Mouse (Mus musculus) kidney, embryonic 16.5 days (tissue): Measurements from ENCODE around the gene Dennd4b. TPM values are rescaled to one million over a fixed set of nuclear protein-coding genes. Genes with fewer than 3 reads are reported as not detected.
"Not testable (repeated sequence)": the region's sequence is repeated elsewhere in the genome, so short reads cannot be mapped to it uniquely, and the experiment has no call there.

Experiments used
- ATAC-seq: fragments of 200-750 bp; cut with Nextera tagmentation; 2 replicates; pipeline ENCODE4 v1.8.0; 2017; ENCODE audit warnings: moderate TSS enrichment; ENCODE audit not compliant: low FRiP score, low TSS enrichment
- H3K27ac ChIP-seq: fragments of 300-500 bp; sonication (generic); 2 replicates; pipeline ENCODE4 v1.5.1; 2014; ENCODE audit warnings: low read length
- H3K27me3 ChIP-seq: fragments of 300-500 bp; sonication (generic); 2 replicates; pipeline ENCODE4 v1.6.1; 2014; ENCODE audit warnings: low read length, control low read depth, mixed read lengths; ENCODE audit not compliant: insufficient read depth
- H3K36me3 ChIP-seq: fragments of 300-500 bp; sonication (generic); 2 replicates; pipeline ENCODE4 v1.6.1; 2014; ENCODE audit warnings: low read length, control low read depth, mixed read lengths; ENCODE audit not compliant: insufficient read depth
- H3K4me1 ChIP-seq: fragments of 300-500 bp; sonication (generic); 2 replicates; pipeline ENCODE4 v1.6.1; 2014; ENCODE audit warnings: low read length, control low read depth, mixed read lengths; ENCODE audit not compliant: insufficient read depth
- H3K4me2 ChIP-seq: fragments of 300-500 bp; sonication (generic); replicated peaks from 2 replicates; pipeline ENCODE4 v1.6.1; 2014; ENCODE audit warnings: low read depth, low read length
- H3K4me3 ChIP-seq: fragments of 300-500 bp; sonication (generic); 2 replicates; pipeline ENCODE4 v1.5.1; 2014; ENCODE audit warnings: mild to moderate bottlenecking, low read length
- H3K9ac ChIP-seq: fragments of 300-500 bp; sonication (generic); replicated peaks from 2 replicates; pipeline ENCODE4 v1.6.1; 2014; ENCODE audit warnings: low read length
- H3K9me3 ChIP-seq: fragments of 300-500 bp; sonication (generic); 2 replicates; pipeline ENCODE4 v1.6.1; 2016; ENCODE audit warnings: low read length, control low read depth
- WGBS: fragments of 180-500 bp; shearing (Covaris S2); extraction: QIAGEN DNeasy Blood & Tissue Kit; methylation state at CpG from one replicate; pipeline ENCODE4 v1.1.7; 2014; 5-methylcytosine and 5-hydroxymethylcytosine counted together
- polyA plus RNA-seq: library from polyadenylated mRNA; unstranded; fragments of >200 nt; fragmentation: Nextera tagmentation; extraction: Ambion mirVana; gene quantifications from 2 replicates; pipeline ENCODE4 v1.2.1, GENCODE M21; 2015

The Dennd4b gene
- polyA plus RNA-seq, 1 experiment from 2014 or later, result 4.7 TPM

GRCm38 (mm10) chr3:90275286-90275685 is 10.3 kb downstream of the Dennd4b start:
- H3K9ac ChIP-seq, result no peak overlapping the region
- WGBS, result 88% methylated on average over 11 of the region's 11 CpGs

DNA sequence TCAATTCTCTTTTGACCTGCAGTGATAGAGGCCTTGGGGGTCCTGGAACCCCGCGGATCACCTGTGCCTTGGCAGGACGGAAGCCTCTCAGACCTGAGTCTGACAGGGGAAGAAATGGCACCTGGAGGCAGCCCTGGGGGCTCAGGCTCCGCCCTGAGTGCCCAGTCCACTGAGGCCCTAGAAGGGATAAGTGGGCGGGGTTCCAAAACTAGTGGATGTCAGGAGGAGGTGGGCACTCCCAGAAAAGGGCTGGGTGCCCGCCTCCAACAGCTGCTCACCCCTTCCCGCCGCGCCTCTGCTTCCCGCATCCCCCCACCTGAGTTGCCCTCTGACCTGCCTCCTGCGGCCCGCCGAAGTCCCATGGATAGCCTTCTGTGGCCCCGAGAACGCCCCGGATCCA is 11.9 kb downstream of the Dennd4b start:
- ATAC-seq, result no peak
- WGBS, result 47% methylated on average over 15 of the region's 16 CpGs
- peaks cover 22% of the 10 kb centered on the region for H3K36me3 ChIP-seq
- no peaks in the 10 kb centered on the region for H3K9me3 ChIP-seq
- no peak overlapping the region for H3K27ac ChIP-seq
- no peaks in the 10 kb centered on the region for H3K27me3 ChIP-seq
- H3K9ac ChIP-seq, result no peak overlapping the region
- H3K4me1 ChIP-seq, result no peaks in the 10 kb centered on the region
- no peak overlapping the region for H3K4me2 ChIP-seq
- H3K4me3 ChIP-seq, result no peak overlapping the region

More at GRCm38 (mm10) chr3:90275286-90275685, 10.3 kb downstream of the Dennd4b start:
- H3K36me3 ChIP-seq, result peaks cover 22% of the 10 kb centered on the region
- no peak overlapping the region for H3K4me2 ChIP-seq
- no peak for ATAC-seq
- H3K27me3 ChIP-seq, result no peaks in the 10 kb centered on the region
- no peaks in the 10 kb centered on the region for H3K9me3 ChIP-seq
- H3K27ac ChIP-seq, result no peak overlapping the region
- no peaks in the 10 kb centered on the region for H3K4me1 ChIP-seq
- no peak overlapping the region for H3K4me3 ChIP-seq

- 92% methylated on average over 9 of the region's 9 CpGs for WGBS
- H3K27me3 ChIP-seq, result no peaks in the 10 kb centered on the region
- H3K27ac ChIP-seq, result no peak overlapping the region
- H3K9ac ChIP-seq, result no peak overlapping the region
- no peak for ATAC-seq
- H3K4me3 ChIP-seq, result no peak overlapping the region
- H3K4me1 ChIP-seq, result no peaks in the 10 kb centered on the region
- no peaks in the 10 kb centered on the region for H3K9me3 ChIP-seq
- H3K36me3 ChIP-seq, result peaks cover 19% of the 10 kb centered on the region
- H3K4me2 ChIP-seq, result no peak overlapping the region
Measured at GRCm38 (mm10) chr3:90277793-90278192, 12.8 kb downstream of the Dennd4b start.

- Histone ChIP-seq H3K27me3 (no peaks in the 10 kb centered on the region), H3K9me3 (no peaks in the 10 kb centered on the region), H3K4me2 (no peak overlapping the region), H3K9ac (no peak overlapping the region), H3K4me1 (no peaks in the 10 kb centered on the region), H3K4me3 (no peak overlapping the region), H3K36me3 (peaks cover 17% of the 10 kb centered on the region), H3K27ac (no peak overlapping the region)
- 97% methylated on average over 10 of the region's 10 CpGs for WGBS
- no peak for ATAC-seq
Measured at GRCm38 (mm10) chr3:90278211-90278610, 13.2 kb downstream of the Dennd4b start.

DNA sequence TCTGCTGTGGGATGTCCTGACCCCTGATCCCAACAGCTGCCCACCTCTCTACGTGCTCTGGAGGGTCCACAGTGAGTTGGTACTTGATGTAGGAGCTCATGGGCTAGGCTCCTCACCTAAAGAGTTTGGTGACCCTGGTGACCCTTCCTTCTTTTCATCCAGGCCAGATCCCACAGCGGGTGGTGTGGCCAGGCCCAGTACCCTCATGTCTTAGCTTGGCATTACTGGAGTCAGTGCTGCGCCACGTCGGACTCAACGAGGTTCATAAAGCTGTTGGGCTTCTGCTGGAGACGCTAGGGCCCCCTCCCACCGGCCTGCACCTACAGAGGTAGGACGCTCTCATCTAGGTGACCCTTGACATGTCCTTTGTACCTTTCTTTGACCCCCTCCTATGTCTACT is 14.2 kb downstream of the Dennd4b start:
- H3K4me3 ChIP-seq, result no peak overlapping the region
- 95% methylated on average over 9 of the region's 9 CpGs for WGBS

GRCm38 (mm10) chr3:90279743-90280142 is 14.8 kb downstream of the Dennd4b start:
- no peaks in the 10 kb centered on the region for H3K4me1 ChIP-seq
- no peak overlapping the region for H3K4me2 ChIP-seq
- 96% methylated on average over 7 of the region's 7 CpGs for WGBS
- no peak overlapping the region for H3K27ac ChIP-seq
- H3K9me3 ChIP-seq, result no peaks in the 10 kb centered on the region
- H3K27me3 ChIP-seq, result no peaks in the 10 kb centered on the region
- H3K9ac ChIP-seq, result no peak overlapping the region
- peaks cover 13% of the 10 kb centered on the region for H3K36me3 ChIP-seq
- H3K4me3 ChIP-seq, result no peak overlapping the region
- no peak for ATAC-seq

More for the DNA sequence above, 14.2 kb downstream of the Dennd4b start:
- H3K9me3 ChIP-seq, result no peaks in the 10 kb centered on the region
- H3K4me1 ChIP-seq, result no peaks in the 10 kb centered on the region
- no peak overlapping the region for H3K27ac ChIP-seq
- no peak overlapping the region for H3K9ac ChIP-seq
- no peak overlapping the region for H3K4me2 ChIP-seq
- H3K27me3 ChIP-seq, result no peaks in the 10 kb centered on the region
- no peak for ATAC-seq
- peaks cover 13% of the 10 kb centered on the region for H3K36me3 ChIP-seq

- no peaks in the 10 kb centered on the region for H3K4me1 ChIP-seq
- no peak overlapping the region for H3K9ac ChIP-seq
- no peaks in the 10 kb centered on the region for H3K27me3 ChIP-seq
- 91% methylated on average over 9 of the region's 9 CpGs for WGBS
- H3K4me3 ChIP-seq, result no peak overlapping the region
- no peaks in the 10 kb centered on the region for H3K9me3 ChIP-seq
- no peak overlapping the region for H3K27ac ChIP-seq
- H3K36me3 ChIP-seq, result peaks cover 13% of the 10 kb centered on the region
- H3K4me2 ChIP-seq, result no peak overlapping the region
- no peak for ATAC-seq
Measured at GRCm38 (mm10) chr3:90280708-90281107, 15.7 kb downstream of the Dennd4b start.

GRCm38 (mm10) chr3:90284150-90284549 is 19.2 kb downstream of the Dennd4b start:
- H3K27me3 ChIP-seq, result no peaks in the 10 kb centered on the region
- H3K4me1 ChIP-seq, result no peaks in the 10 kb centered on the region
- no peak overlapping the region for H3K4me2 ChIP-seq
- WGBS, result 91% methylated on average over 2 of the region's 2 CpGs
- H3K27ac ChIP-seq, result no peak overlapping the region
- H3K9ac ChIP-seq, result no peak overlapping the region
- H3K9me3 ChIP-seq, result no peaks in the 10 kb centered on the region
- ATAC-seq, result no peak
- H3K4me3 ChIP-seq, result no peak overlapping the region
- H3K36me3 ChIP-seq, result peaks cover 8% of the 10 kb centered on the region; the same call in 1 of the 2 replicates

DNA sequence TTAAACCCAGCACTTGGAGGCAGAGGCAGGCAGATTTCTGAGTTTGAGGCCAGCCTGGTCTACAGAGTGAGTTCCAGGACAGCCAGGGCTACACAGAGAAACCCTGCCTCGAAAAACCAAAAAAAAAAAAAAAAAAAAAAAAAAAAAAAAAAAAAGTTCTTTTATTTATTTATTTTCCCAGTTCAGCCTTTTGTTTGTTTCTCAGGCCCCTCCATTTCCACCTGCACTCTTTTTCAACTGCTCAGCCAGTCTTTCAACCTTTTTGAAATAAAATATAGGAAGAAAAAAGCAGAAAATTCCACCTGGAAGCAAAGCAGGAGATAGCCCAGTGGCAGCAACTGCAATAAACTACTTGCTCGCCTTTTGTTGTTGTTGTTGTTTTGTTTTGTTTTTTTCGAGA is 24.4 kb downstream of the Dennd4b start:
- H3K4me1 ChIP-seq, result not testable (repeated sequence)
- 63% methylated on average over 2 of the region's 3 CpGs for WGBS

DNA sequence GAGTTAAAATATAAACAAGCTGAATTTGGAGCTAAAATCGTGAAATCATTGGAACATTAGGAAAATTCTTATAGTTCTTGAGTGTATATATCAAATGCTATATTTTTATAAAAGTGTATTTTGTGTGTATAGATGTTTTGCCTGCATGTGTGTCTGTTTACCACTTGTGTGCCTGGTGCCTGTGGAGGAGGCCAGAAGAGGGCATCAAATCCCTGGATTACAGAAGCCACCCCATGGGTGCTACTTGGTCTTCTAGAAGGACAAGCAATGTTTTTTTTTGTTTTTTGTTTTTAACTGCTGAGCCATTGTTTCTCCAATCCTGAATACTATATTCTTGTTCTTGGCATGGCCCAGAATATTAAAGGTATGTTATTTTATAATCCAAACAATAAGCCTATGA is 25.6 kb downstream of the Dennd4b start:
- Histone ChIP-seq H3K9ac (no peak overlapping the region), H3K4me2 (no peak overlapping the region), H3K27ac (no peak overlapping the region), H3K4me3 (no peak overlapping the region), H3K9me3 (no peaks in the 10 kb centered on the region), H3K27me3 (no peaks in the 10 kb centered on the region), H3K4me1 (peaks cover 16% of the 10 kb centered on the region), H3K36me3 (no peaks in the 10 kb centered on the region)
- ATAC-seq, result no peak
- 84% methylated on average over 1 of the region's 1 CpGs for WGBS

More for the DNA sequence above, 24.4 kb downstream of the Dennd4b start:
- not testable (repeated sequence) for H3K4me3 ChIP-seq, H3K9me3 ChIP-seq, H3K27me3 ChIP-seq, H3K4me2 ChIP-seq, H3K27ac ChIP-seq, ATAC-seq, H3K36me3 ChIP-seq, H3K9ac ChIP-seq
